Mouse (Mus musculus) liver, embryonic 15.5 days (tissue): ENCODE data around the gene Ulk3. TPM values are rescaled to one million over a fixed set of nuclear protein-coding genes. Genes with fewer than 3 reads are reported as not detected.

ENCODE experiments used
- ATAC-seq: fragments of 200-750 bp; cut with Nextera tagmentation; 2 replicates; pipeline ENCODE4 v1.8.0; 2017; ENCODE audit warnings: moderate number of reproducible peaks, mild to moderate bottlenecking, moderate library complexity; ENCODE audit not compliant: insufficient read depth
- H3K27ac ChIP-seq: fragments of 300-500 bp; sonication (generic); replicated peaks from 2 replicates; pipeline ENCODE4 v1.5.1; 2015; ENCODE audit warnings: mild to moderate bottlenecking, inconsistent platforms
- H3K27me3 ChIP-seq: fragments of 300-500 bp; sonication (generic); 2 replicates; pipeline ENCODE4 v1.6.1; 2015; ENCODE audit warnings: mild to moderate bottlenecking, inconsistent platforms
- H3K36me3 ChIP-seq: fragments of 300-500 bp; sonication (generic); replicated peaks from 2 replicates; pipeline ENCODE4 v1.6.1; 2015; ENCODE audit warnings: moderate library complexity, mild to moderate bottlenecking, inconsistent platforms
- H3K4me1 ChIP-seq: fragments of 300-500 bp; sonication (generic); replicated peaks from 2 replicates; pipeline ENCODE4 v1.6.1; 2015; ENCODE audit warnings: inconsistent platforms
- H3K4me2 ChIP-seq: fragments of 300-500 bp; sonication (generic); 2 replicates; pipeline ENCODE4 v1.6.1; 2015; ENCODE audit warnings: moderate library complexity, mild to moderate bottlenecking, inconsistent platforms
- H3K4me3 ChIP-seq: fragments of 300-500 bp; sonication (generic); replicated peaks from 2 replicates; pipeline ENCODE4 v1.5.1; 2015; ENCODE audit warnings: mild to moderate bottlenecking, inconsistent platforms
- H3K9ac ChIP-seq: fragments of 300-500 bp; sonication (generic); 2 replicates; pipeline ENCODE4 v1.6.1; 2015; ENCODE audit warnings: moderate library complexity, mild to moderate bottlenecking, inconsistent platforms
- H3K9me3 ChIP-seq: fragments of 300-500 bp; sonication (generic); replicated peaks from 2 replicates; pipeline ENCODE4 v1.6.1; 2016; ENCODE audit warnings: inconsistent platforms
- WGBS: fragments of 180-500 bp; shearing (Covaris S2); methylation state at CpG from one replicate; pipeline ENCODE4 v1.1.7; 2015; ENCODE audit warnings: mixed read lengths; ENCODE audit not compliant: insufficient replicate concordance; 5-methylcytosine and 5-hydroxymethylcytosine counted together
- polyA plus RNA-seq: library from polyadenylated mRNA; unstranded; fragments of >200 nt; fragmentation: Nextera tagmentation; extraction: Ambion mirVana; gene quantifications from 2 replicates; pipeline ENCODE4 v1.2.1, GENCODE M21; 2015

Gene Ulk3
- 3.5 and 4.4 TPM in 2 replicates for polyA plus RNA-seq

GRCm38 (mm10) chr9:57589224-57590126 is at the start of gene Ulk3:
Gene Ulk3 (plus strand): TSS chr9:57589452.
- under 1% methylated on average over 58 of the region's 58 CpGs for WGBS
- Histone ChIP-seq H3K27ac (peak within 1 kb of the TSS; percentile 74), H3K4me1 (peaks cover 30% of the 10 kb centered on the region), H3K9me3 (no peaks in the 10 kb centered on the region), H3K4me3 (peak within 1 kb of the TSS; percentile 78), H3K36me3 (peaks cover 31% of the 10 kb centered on the region), H3K27me3 (no peaks in the 10 kb centered on the region), H3K4me2 (peak within 1 kb of the TSS; percentile 93), H3K9ac (peak within 1 kb of the TSS; percentile 72)
- peak; percentile 79 for ATAC-seq

GRCm38 (mm10) chr9:57539550-57539949 is 49.7 kb upstream of the Ulk3 start:
- H3K4me2 ChIP-seq = no peak overlapping the region
- H3K36me3 ChIP-seq = peaks cover 53% of the 10 kb centered on the region
- H3K27me3 ChIP-seq = no peaks in the 10 kb centered on the region
- no peak overlapping the region for H3K27ac ChIP-seq
- ATAC-seq = no peak
- H3K4me3 ChIP-seq = no peak overlapping the region
- no peak overlapping the region for H3K9ac ChIP-seq
- 78% methylated on average over 2 of the region's 2 CpGs for WGBS
- peaks cover 32% of the 10 kb centered on the region for H3K4me1 ChIP-seq
- H3K9me3 ChIP-seq = no peaks in the 10 kb centered on the region

GRCm38 (mm10) chr9:57541312-57541711 is 47.9 kb upstream of the Ulk3 start:
- no peak overlapping the region for H3K4me2 ChIP-seq
- no peaks in the 10 kb centered on the region for H3K27me3 ChIP-seq
- no peak overlapping the region for H3K4me3 ChIP-seq
- ATAC-seq = no peak
- WGBS = 7% methylated on average over 1 of the region's 1 CpGs
- peaks cover 66% of the 10 kb centered on the region for H3K36me3 ChIP-seq
- H3K9me3 ChIP-seq = no peaks in the 10 kb centered on the region
- H3K4me1 ChIP-seq = peaks cover 32% of the 10 kb centered on the region
- H3K27ac ChIP-seq = no peak overlapping the region
- H3K9ac ChIP-seq = no peak overlapping the region

GRCm38 (mm10) chr9:57543951-57544350 is 45.3 kb upstream of the Ulk3 start:
- Histone ChIP-seq H3K9me3 (no peaks in the 10 kb centered on the region), H3K27ac (no peak overlapping the region), H3K36me3 (peaks cover 76% of the 10 kb centered on the region), H3K9ac (no peak overlapping the region), H3K4me2 (no peak overlapping the region), H3K4me1 (peaks cover 20% of the 10 kb centered on the region), H3K4me3 (no peak overlapping the region), H3K27me3 (no peaks in the 10 kb centered on the region)
- WGBS = 69% methylated on average over 3 of the region's 3 CpGs
- no peak for ATAC-seq

GRCm38 (mm10) chr9:57547287-57547686 is 42.0 kb upstream of the Ulk3 start:
- WGBS = 17% methylated on average over 5 of the region's 5 CpGs
- H3K4me3 ChIP-seq = no peak overlapping the region
- ATAC-seq = no peak
- H3K9ac ChIP-seq = no peak overlapping the region
- no peak overlapping the region for H3K27ac ChIP-seq
- 0 out of 2 replicates have a peak overlapping the region, but pooled peaks have one; percentile 10 for H3K4me2 ChIP-seq
- H3K4me1 ChIP-seq = peaks cover 28% of the 10 kb centered on the region
- no peaks in the 10 kb centered on the region for H3K9me3 ChIP-seq
- H3K27me3 ChIP-seq = no peaks in the 10 kb centered on the region
- peaks cover 52% of the 10 kb centered on the region for H3K36me3 ChIP-seq

GRCm38 (mm10) chr9:57547869-57548268 is 41.4 kb upstream of the Ulk3 start:
- Histone ChIP-seq H3K9me3 (no peaks in the 10 kb centered on the region), H3K27ac (no peak overlapping the region), H3K4me3 (no peak overlapping the region), H3K9ac (no peak overlapping the region), H3K4me1 (peaks cover 33% of the 10 kb centered on the region), H3K36me3 (peaks cover 46% of the 10 kb centered on the region), H3K27me3 (no peaks in the 10 kb centered on the region), H3K4me2 (peak overlapping the region; percentile 10; the same call in 1 of the 2 replicates)
- no peak for ATAC-seq
- WGBS = 79% methylated on average over 11 of the region's 11 CpGs

- no peaks in the 10 kb centered on the region for H3K27me3 ChIP-seq
- ATAC-seq = no peak
- 85% methylated on average over 4 of the region's 4 CpGs for WGBS
These were observed 40.1 kb upstream of the Ulk3 start for GRCm38 (mm10) chr9:57549186-57549585.

GRCm38 (mm10) chr9:57550126-57550862 is 39.0 kb upstream of the Ulk3 start:
- no peaks in the 10 kb centered on the region for H3K27me3 ChIP-seq
- no peaks in the 10 kb centered on the region for H3K9me3 ChIP-seq
- H3K9ac ChIP-seq = no peak overlapping the region
- ATAC-seq = no peak
- peaks cover 22% of the 10 kb centered on the region; the same call in 1 of the 2 replicates for H3K36me3 ChIP-seq
- H3K4me3 ChIP-seq = no peak overlapping the region
- WGBS = 70% methylated on average over 11 of the region's 11 CpGs
- peaks cover 36% of the 10 kb centered on the region for H3K4me1 ChIP-seq
- no peak overlapping the region for H3K4me2 ChIP-seq
- no peak overlapping the region for H3K27ac ChIP-seq

More at GRCm38 (mm10) chr9:57549186-57549585, 40.1 kb upstream of the Ulk3 start:
- Histone ChIP-seq H3K9me3 (no peaks in the 10 kb centered on the region), H3K27ac (no peak overlapping the region), H3K4me2 (no peak overlapping the region), H3K4me3 (no peak overlapping the region), H3K4me1 (peaks cover 36% of the 10 kb centered on the region), H3K36me3 (peaks cover 33% of the 10 kb centered on the region), H3K9ac (no peak overlapping the region)

- WGBS = under 1% methylated on average over 28 of the region's 28 CpGs
- H3K4me1 ChIP-seq = peaks cover 32% of the 10 kb centered on the region
- no peak within 1 kb of the TSS for H3K27ac ChIP-seq
- H3K27me3 ChIP-seq = no peaks in the 10 kb centered on the region
- peaks cover 12% of the 10 kb centered on the region; the same call in 1 of the 2 replicates for H3K36me3 ChIP-seq
- peak within 1 kb of the TSS; percentile 77 for H3K4me2 ChIP-seq
- no peak; the same call in 1 of the 2 replicates for ATAC-seq
- no peaks in the 10 kb centered on the region for H3K9me3 ChIP-seq
- peak within 1 kb of the TSS; percentile 68 for H3K4me3 ChIP-seq
- peak within 1 kb of the TSS; percentile 62 for H3K9ac ChIP-seq
These were observed 36.9 kb upstream of the Ulk3 start, which contains the start of gene Mpi for GRCm38 (mm10) chr9:57552139-57552887. Gene Mpi (minus strand): TSS chr9:57552763.

GRCm38 (mm10) chr9:57553119-57553518 is 36.1 kb upstream of the Ulk3 start:
- Histone ChIP-seq H3K27ac (no peak overlapping the region), H3K27me3 (no peaks in the 10 kb centered on the region), H3K9me3 (no peaks in the 10 kb centered on the region), H3K4me1 (peaks cover 24% of the 10 kb centered on the region), H3K9ac (no peak overlapping the region), H3K4me3 (peak overlapping the region; percentile 68; the same call in 1 of the 2 replicates), H3K4me2 (0 out of 2 replicates have a peak overlapping the region, but pooled peaks have one; percentile 77), H3K36me3 (peaks cover 6% of the 10 kb centered on the region; the same call in 1 of the 2 replicates)
- no peak for ATAC-seq
- WGBS = 73% methylated on average over 11 of the region's 11 CpGs
